Mouse (Mus musculus) embryonic facial prominence, embryonic 13.5 days (tissue): ENCODE measurements around the gene Tbx21. TPM values are rescaled to one million over a fixed set of nuclear protein-coding genes. Genes with fewer than 3 reads are reported as not detected.

ENCODE experiments used
- ATAC-seq: fragments of 200-750 bp; cut with Nextera tagmentation; 2 replicates; pipeline ENCODE4 v1.8.0; 2017; ENCODE audit warnings: low read depth; ENCODE audit not compliant: insufficient number of reproducible peaks, insufficient read depth, low FRiP score, low TSS enrichment
- H3K27ac ChIP-seq: fragments of 300-500 bp; sonication (generic); 2 replicates; pipeline ENCODE4 v1.5.1; 2015; ENCODE audit warnings: moderate library complexity, mild to moderate bottlenecking, inconsistent platforms
- H3K27me3 ChIP-seq: fragments of 300-500 bp; sonication (generic); 2 replicates; pipeline ENCODE4 v1.6.1; 2015; ENCODE audit warnings: mild to moderate bottlenecking, inconsistent platforms
- H3K36me3 ChIP-seq: fragments of 300-500 bp; sonication (generic); 2 replicates; pipeline ENCODE4 v1.6.1; 2015; ENCODE audit warnings: mild to moderate bottlenecking, inconsistent platforms
- H3K4me1 ChIP-seq: fragments of 300-500 bp; sonication (generic); 2 replicates; pipeline ENCODE4 v1.6.1; 2015; ENCODE audit warnings: inconsistent platforms
- H3K4me2 ChIP-seq: fragments of 300-500 bp; sonication (generic); 2 replicates; pipeline ENCODE4 v1.6.1; 2015; ENCODE audit warnings: moderate library complexity, mild to moderate bottlenecking, inconsistent platforms
- H3K4me3 ChIP-seq: fragments of 300-500 bp; sonication (generic); 2 replicates; pipeline ENCODE4 v1.5.1; 2015; ENCODE audit warnings: mild to moderate bottlenecking, inconsistent platforms
- H3K9ac ChIP-seq: fragments of 300-500 bp; sonication (generic); 2 replicates; pipeline ENCODE4 v1.6.1; 2015; ENCODE audit warnings: mild to moderate bottlenecking, inconsistent platforms
- H3K9me3 ChIP-seq: fragments of 300-500 bp; sonication (generic); 2 replicates; pipeline ENCODE4 v1.6.1; 2016; ENCODE audit warnings: inconsistent platforms
- WGBS: fragments of 180-500 bp; shearing (Covaris S2); methylation state at CpG from one replicate; pipeline ENCODE4 v1.1.7; 2015; ENCODE audit warnings: mixed read lengths; 5-methylcytosine and 5-hydroxymethylcytosine counted together
- polyA plus RNA-seq: library from polyadenylated mRNA; unstranded; fragments of >200 nt; fragmentation: Nextera tagmentation; extraction: Ambion mirVana; gene quantifications from 2 replicates; pipeline ENCODE4 v1.2.1, GENCODE M21; 2015

Tbx21 gene
- polyA plus RNA-seq, 1 experiment from 2014 or later, result 0.08 TPM

DNA sequence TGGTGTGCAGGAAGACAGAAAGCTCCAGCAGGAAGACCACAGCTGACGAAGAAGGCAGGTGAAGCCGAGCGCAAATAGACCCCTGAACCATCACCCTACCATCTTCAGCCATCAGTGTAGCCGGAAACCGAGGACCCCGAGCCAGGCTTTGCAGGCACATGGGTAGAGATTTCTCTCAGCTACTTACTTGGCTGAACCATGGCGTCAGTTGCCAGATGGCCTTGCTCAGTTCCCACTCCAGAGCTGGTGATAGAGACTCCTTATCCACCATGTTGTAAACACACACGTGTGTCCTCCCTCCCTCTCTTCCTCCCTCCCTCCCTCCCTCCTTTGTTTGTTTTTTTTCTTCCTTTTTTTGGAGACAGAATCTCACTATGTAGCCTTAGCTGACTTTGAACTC, 40.9 kb downstream of the Tbx21 start:
- H3K9me3 ChIP-seq, result no peaks in the 10 kb centered on the region
- no peak overlapping the region for H3K9ac ChIP-seq
- no peaks in the 10 kb centered on the region for H3K36me3 ChIP-seq
- no peak overlapping the region for H3K4me3 ChIP-seq
- H3K4me2 ChIP-seq, result no peak overlapping the region
- WGBS, result 72% methylated on average over 8 of the region's 8 CpGs
- no peak for ATAC-seq
- H3K27ac ChIP-seq, result no peak overlapping the region
- H3K4me1 ChIP-seq, result no peaks in the 10 kb centered on the region
- no peaks in the 10 kb centered on the region for H3K27me3 ChIP-seq

DNA sequence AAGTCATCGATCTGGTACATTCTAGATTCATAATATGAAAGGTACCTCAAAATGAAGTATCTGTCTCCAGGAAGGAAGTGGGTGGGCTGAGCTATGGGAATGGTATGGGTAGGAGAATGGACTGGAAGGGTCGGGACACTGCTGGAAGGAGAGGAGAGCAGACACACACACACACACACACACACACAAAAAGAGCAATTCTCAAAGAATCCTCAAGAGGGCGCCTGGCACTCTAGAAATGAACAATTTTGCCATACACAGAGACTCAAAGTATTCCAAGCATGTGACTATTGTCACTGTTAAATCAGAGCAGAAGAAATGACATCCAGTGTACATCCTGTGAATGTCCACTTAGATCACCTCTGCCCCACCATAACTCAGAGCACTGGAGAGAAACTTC, 42.6 kb downstream of the Tbx21 start:
- ATAC-seq, result no peak
- WGBS, result 30% methylated on average over 3 of the region's 3 CpGs
- no peaks in the 10 kb centered on the region for H3K4me1 ChIP-seq

DNA sequence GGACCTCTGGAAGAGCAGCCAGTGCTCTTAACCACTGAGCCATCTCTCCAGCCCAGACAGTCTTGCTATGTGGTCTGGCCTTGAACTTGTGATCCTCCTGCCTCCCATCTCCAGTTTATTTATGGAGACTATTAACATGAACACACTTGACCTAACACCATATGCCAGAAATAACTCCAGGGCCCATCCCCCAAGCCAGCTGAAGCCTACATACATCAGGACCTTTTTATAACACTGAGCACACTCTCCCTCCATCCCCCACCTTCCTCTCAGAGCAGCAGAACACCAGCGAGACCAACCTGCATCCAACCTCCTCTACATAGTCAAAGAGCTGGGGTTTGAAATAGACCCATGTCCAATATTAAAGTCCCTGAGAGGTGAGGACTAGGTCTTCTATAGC, 44.0 kb downstream of the Tbx21 start:
- Histone ChIP-seq H3K4me3 (no peak overlapping the region), H3K27ac (no peak overlapping the region), H3K9me3 (no peaks in the 10 kb centered on the region), H3K4me1 (no peaks in the 10 kb centered on the region), H3K27me3 (no peaks in the 10 kb centered on the region), H3K9ac (no peak overlapping the region), H3K36me3 (peaks cover 19% of the 10 kb centered on the region), H3K4me2 (no peak overlapping the region)
- no peak for ATAC-seq
- 77% methylated on average over 1 of the region's 1 CpGs for WGBS

More for the DNA sequence above, 42.6 kb downstream of the Tbx21 start:
- Histone ChIP-seq H3K9ac (no peak overlapping the region), H3K4me3 (no peak overlapping the region), H3K9me3 (no peaks in the 10 kb centered on the region), H3K27me3 (no peaks in the 10 kb centered on the region), H3K36me3 (peaks cover 5% of the 10 kb centered on the region), H3K27ac (no peak overlapping the region), H3K4me2 (no peak overlapping the region)

DNA sequence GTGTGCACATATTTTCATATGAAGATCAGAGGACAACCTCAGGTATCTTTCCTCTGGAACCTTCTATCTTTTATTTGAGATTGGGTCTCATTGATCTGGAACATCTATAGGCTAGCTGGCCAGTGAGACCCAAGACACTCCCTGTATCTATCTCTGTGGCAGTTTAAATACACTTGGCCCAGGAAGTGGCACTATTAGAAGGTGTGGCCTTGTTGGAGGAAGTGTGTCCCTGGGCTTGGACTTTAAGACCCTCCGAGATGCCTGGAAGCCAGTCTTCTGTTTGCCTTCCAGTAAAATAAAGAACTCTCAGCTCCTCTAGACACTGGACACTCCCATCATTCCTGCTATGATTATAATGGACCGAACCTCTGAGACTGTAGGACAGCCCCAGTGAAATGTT, 45.4 kb downstream of the Tbx21 start:
- Histone ChIP-seq H3K27ac (no peak overlapping the region), H3K27me3 (no peaks in the 10 kb centered on the region), H3K4me1 (no peaks in the 10 kb centered on the region), H3K9me3 (no peaks in the 10 kb centered on the region), H3K4me3 (no peak overlapping the region), H3K9ac (no peak overlapping the region), H3K4me2 (no peak overlapping the region), H3K36me3 (peaks cover 30% of the 10 kb centered on the region)
- WGBS, result 90% methylated on average over 2 of the region's 2 CpGs
- no peak for ATAC-seq

DNA sequence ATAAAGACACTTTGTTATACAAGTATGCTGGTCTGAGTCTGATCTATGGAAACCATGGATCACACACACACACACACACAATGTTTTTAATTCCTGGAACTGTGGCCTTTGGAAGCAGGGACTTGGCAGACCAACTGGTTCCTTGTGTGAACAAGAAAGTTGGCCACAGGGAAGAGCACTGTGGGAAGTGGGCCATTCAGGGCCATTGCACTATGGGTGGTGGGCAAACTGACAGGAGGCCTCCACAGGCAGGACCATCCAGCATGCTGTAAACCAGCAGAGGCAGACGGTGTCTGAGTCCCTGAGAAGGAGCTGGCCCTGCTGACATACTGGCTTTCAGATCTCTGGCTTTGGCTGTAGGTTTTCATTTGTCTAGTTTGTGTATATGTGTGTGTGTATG, 45.8 kb downstream of the Tbx21 start:
- WGBS, result 68% methylated on average over 1 of the region's 1 CpGs
- H3K9me3 ChIP-seq, result no peaks in the 10 kb centered on the region

DNA sequence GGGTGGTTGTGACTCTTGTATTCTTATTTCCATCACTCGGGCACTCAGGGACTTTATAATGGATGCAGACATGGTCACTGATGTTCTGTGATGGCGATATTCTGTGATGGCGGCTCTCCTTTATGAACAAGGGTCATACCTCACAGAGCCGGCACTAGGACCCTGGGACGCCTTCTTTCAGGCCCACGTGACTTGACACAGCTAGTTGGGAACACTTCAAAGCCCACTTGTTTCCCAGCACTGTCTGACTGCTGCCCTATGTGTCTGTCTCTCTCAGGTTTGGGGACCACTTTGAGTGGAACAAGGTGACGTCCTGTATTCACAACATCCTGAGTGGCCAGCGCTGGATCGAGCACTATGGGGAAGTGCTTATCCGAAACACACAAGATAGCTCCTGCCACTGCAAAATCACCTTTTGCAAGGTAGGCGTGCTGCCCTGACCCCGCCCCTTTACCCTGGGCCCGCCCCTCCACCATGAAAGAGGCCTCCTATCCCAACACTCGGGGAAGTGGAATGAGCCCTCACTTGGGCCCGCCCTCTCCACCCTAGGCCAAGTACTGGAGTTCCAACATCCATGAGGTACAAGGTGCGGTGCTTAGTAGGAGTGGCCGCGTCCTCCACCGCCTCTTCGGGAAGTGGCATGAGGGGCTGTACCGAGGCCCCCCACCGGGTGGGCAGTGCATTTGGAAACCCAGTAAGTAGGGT, 48.3 kb downstream of the Tbx21 start:
- Histone ChIP-seq H3K27ac (no peak overlapping the region), H3K36me3 (peaks cover 35% of the 10 kb centered on the region), H3K9me3 (no peaks in the 10 kb centered on the region), H3K27me3 (no peaks in the 10 kb centered on the region), H3K4me3 (no peak overlapping the region), H3K4me2 (no peak overlapping the region), H3K4me1 (0 out of 2 replicates have a peak, but pooled peaks cover 5% of the 10 kb centered on the region), H3K9ac (no peak overlapping the region)
- 46% methylated on average over 22 of the region's 22 CpGs for WGBS
- ATAC-seq, result no peak

More for the DNA sequence above, 45.8 kb downstream of the Tbx21 start:
- peaks cover 30% of the 10 kb centered on the region for H3K36me3 ChIP-seq
- no peak overlapping the region for H3K27ac ChIP-seq
- ATAC-seq, result no peak
- H3K27me3 ChIP-seq, result no peaks in the 10 kb centered on the region
- H3K4me1 ChIP-seq, result no peaks in the 10 kb centered on the region
- H3K4me2 ChIP-seq, result no peak overlapping the region
- no peak overlapping the region for H3K9ac ChIP-seq
- H3K4me3 ChIP-seq, result no peak overlapping the region

DNA sequence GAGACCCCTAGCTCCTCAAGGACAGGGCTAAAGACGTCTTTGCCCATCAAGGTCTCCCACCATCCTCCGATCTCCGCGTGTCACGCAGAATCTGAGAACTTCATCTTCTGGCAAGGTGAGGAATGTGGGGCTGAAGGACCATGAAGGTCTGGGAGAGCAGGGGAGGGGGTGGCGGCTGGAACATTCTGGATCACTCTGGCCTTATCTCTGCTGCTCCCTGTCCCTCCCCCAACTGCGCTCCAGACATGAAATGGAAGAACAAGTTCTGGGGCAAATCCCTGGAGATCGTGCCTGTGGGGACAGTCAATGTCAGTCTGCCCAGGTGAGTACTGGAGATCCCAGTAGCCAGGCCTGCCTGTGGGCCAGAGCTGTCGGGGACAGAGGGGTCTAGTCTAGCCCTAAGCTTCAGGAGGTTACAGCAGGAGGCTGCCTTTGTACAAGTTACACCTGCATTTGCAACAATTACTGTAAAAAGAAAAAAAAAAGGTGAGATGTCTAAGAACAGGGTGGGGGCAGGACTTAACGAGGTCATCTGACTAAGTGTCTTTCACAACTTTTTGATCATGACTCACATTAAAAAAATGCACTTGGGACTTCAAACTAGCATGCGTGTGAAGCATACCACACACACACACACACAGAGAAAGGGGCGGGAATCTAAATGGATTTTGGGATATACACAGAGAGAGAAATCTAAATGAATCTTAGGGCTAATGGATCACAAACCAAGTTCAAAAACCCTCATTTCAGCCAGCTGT, 49.4 kb downstream of the Tbx21 start:
- WGBS, result 87% methylated on average over 12 of the region's 12 CpGs
- Histone ChIP-seq H3K4me1 (0 out of 2 replicates have a peak, but pooled peaks cover 5% of the 10 kb centered on the region), H3K27me3 (no peaks in the 10 kb centered on the region), H3K36me3 (peaks cover 44% of the 10 kb centered on the region), H3K4me2 (no peak overlapping the region), H3K27ac (no peak overlapping the region), H3K9me3 (no peaks in the 10 kb centered on the region), H3K9ac (no peak overlapping the region), H3K4me3 (no peak overlapping the region)
- ATAC-seq, result no peak

DNA sequence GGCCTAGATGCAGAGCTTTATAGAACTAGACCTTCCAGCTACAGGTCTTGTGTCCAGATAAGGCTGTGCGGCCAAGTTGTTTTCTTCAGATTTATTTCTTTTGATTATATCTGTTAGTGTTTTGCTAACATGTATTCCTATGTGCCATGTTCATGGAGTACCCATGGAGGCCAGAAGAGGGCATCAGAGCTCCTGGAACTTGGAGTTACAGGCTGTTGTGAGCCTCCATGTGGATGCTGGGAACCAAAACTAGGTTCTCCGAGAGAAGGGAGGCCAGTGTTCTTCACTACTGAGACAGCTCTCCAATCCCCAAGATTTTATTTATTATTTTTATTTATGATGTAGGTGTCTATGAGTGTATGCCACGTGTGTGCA, 51.2 kb downstream of the Tbx21 start:
- Histone ChIP-seq H3K27ac (peak overlapping the region; percentile 48; the same call in 1 of the 2 replicates), H3K36me3 (peaks cover 63% of the 10 kb centered on the region), H3K4me2 (no peak overlapping the region), H3K4me3 (no peak overlapping the region), H3K9ac (0 out of 2 replicates have a peak overlapping the region, but pooled peaks have one; percentile 16), H3K4me1 (0 out of 2 replicates have a peak, but pooled peaks cover 5% of the 10 kb centered on the region), H3K9me3 (no peaks in the 10 kb centered on the region), H3K27me3 (no peaks in the 10 kb centered on the region)
- WGBS, result 86% methylated on average over 3 of the region's 3 CpGs
- ATAC-seq, result no peak

DNA sequence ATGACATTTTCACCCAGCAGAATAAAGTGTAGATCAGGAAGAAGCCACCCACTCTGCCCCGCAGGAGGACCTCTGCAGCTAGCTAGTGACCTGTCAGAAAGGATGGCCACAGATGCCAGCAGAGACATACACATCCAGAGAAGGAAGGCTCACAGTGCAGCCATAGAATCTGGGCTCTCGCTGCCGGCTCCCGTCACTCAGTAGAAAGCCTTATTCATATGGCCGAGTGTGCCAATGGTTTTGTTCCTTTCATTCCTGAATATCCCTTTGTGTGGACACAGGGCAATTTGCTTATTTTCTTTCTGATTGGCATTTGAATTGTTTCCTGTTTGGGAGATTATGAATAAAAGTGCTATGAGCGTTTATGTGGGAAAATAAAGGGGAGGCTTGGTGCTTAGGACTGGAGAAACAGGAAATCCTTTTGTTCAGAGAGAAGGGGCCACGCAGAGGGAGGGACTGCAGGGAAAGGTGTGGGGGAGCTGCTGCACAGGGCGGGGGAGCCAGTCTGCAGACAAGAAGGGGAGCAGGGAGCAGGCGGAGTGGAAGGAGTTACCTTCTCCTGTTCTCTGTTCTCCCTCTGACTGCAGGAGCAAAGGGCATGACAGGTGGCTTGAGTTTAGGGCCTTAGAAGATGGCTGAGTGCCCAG, 51.7 kb downstream of the Tbx21 start:
- H3K36me3 ChIP-seq, result peaks cover 68% of the 10 kb centered on the region
- no peak overlapping the region for H3K4me3 ChIP-seq
- H3K27me3 ChIP-seq, result no peaks in the 10 kb centered on the region
- peak overlapping the region; percentile 16; the same call in 1 of the 2 replicates for H3K9ac ChIP-seq
- no peaks in the 10 kb centered on the region for H3K9me3 ChIP-seq
- peak overlapping the region; percentile 48 for H3K27ac ChIP-seq
- ATAC-seq, result no peak
- no peak overlapping the region for H3K4me2 ChIP-seq
- H3K4me1 ChIP-seq, result 0 out of 2 replicates have a peak, but pooled peaks cover 5% of the 10 kb centered on the region
- WGBS, result 39% methylated on average over 9 of the region's 9 CpGs

DNA sequence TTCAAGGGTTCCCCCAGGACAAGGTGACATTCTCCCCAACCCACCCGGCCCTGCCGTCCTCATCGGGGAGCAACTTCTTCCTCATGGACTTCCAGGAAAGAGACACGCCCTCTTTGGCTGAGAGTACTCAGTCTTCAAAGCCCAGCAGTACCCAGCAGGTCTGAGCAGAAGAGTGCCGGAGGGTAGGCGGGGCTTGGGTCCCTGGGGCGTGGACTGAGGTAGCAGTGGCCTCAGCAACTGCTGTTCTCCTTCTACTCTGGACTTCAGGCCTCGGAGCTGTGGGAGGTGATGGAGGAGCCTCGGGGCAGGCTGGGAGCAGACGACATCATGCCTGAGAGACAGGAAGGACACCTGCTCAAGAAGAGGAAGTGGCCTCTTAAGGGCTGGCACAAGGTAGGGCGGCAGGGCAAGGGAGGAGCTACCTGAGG, 62.9 kb downstream of the Tbx21 start:
- no peaks in the 10 kb centered on the region for H3K27me3 ChIP-seq
- H3K4me2 ChIP-seq, result peak overlapping the region; percentile 96; the same call in 1 of the 2 replicates
- WGBS, result 34% methylated on average over 11 of the region's 11 CpGs
- 0 out of 2 replicates have a peak, but pooled peaks have one; percentile 26 for ATAC-seq
- H3K4me1 ChIP-seq, result peaks cover 20% of the 10 kb centered on the region
- H3K9me3 ChIP-seq, result no peaks in the 10 kb centered on the region
- H3K4me3 ChIP-seq, result no peak overlapping the region; the same call in 1 of the 2 replicates
- peaks cover 60% of the 10 kb centered on the region for H3K36me3 ChIP-seq
- no peak overlapping the region for H3K27ac ChIP-seq
- peak overlapping the region; percentile 83 for H3K9ac ChIP-seq

DNA sequence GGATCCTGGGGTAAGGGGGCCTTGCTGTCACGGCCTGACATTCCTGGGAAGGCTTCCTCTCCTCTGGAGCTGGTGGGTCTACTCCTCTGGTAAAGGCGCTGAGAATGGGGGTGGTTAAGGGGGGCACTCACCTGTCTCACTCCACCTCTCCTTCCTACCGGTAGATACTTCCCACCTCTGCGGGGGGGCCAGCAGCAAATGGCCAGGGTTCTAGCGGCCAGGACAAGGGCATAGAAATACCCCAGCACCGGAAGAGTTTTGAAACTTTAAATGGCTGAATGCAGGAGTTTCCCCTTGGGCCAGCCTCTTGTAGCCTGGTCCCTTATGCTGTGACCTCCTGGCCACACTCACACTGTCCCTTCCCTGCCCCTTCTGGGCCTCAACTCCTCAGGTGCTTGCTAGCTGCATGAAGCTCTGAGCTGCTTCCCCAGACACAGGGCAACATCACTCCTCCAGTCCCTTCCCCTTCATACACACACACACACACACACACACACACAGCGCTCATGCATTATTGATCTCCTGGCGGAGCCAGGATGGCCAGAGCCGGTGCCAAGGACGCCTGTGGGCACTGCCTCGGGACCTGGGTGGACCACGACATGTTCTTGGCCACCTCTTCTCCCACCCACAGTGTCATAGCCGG, 64.1 kb downstream of the Tbx21 start:
- peaks cover 20% of the 10 kb centered on the region for H3K4me1 ChIP-seq
- peak overlapping the region; percentile 83 for H3K9ac ChIP-seq
- no peak for ATAC-seq
- peaks cover 58% of the 10 kb centered on the region for H3K36me3 ChIP-seq
- H3K27me3 ChIP-seq, result no peaks in the 10 kb centered on the region
- H3K9me3 ChIP-seq, result no peaks in the 10 kb centered on the region
- WGBS, result 26% methylated on average over 13 of the region's 13 CpGs
- peak overlapping the region; percentile 41; the same call in 1 of the 2 replicates for H3K27ac ChIP-seq
- peak overlapping the region; percentile 96 for H3K4me2 ChIP-seq
- peak overlapping the region; percentile 66 for H3K4me3 ChIP-seq
